Comparison of ENCODE assay signal across 17 mouse cellular contexts in the genomic region with DNA sequence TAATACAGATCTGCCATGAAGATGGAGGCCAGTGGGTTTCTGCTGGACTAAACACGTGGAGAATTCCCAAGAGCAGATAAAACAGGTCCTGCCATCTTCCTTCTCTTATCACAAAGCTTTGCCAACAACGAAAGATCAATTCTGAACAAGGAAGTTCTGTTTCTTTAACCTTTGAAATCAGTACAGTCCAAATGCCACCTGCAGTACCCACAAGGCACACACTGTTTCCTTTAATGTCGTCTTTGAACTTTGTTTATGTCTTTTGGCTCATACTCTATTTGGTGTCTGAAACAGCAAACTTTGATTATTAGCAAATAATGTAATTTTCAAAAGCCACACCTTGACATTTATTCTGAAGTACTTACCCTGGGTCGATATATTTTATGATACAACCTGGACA.
"Had no signal": no experiment of that assay in that cellular context is flagged by ENCODE, and none has a peak within 500 bp of the region (broad histone marks: within the 10 kb centered on the region; RNA-seq: fewer than 3 reads in every experiment).

No protein-coding gene starts in this region.

- H3K4me2 ChIP-seq: liver, embryonic 15.5 days; lung, embryonic 15.5 days; midbrain, embryonic 11.5 days; midbrain, embryonic 13.5 days; midbrain, embryonic 15.5 days; neural tube, embryonic 12.5 days had no signal

- H3K4me3 ChIP-seq: liver, embryonic 15.5 days; lung, embryonic 15.5 days; megakaryocyte, embryonic 14.5 days; midbrain, embryonic 13.5 days; midbrain, embryonic 15.5 days; neural tube, embryonic 12.5 days had no signal

- H3K36me3 ChIP-seq: liver, embryonic 15.5 days; lung, embryonic 15.5 days; midbrain, embryonic 13.5 days; midbrain, embryonic 15.5 days; neural tube, embryonic 12.5 days had no signal

- DNase-seq: liver, postnatal 0 days; lung, adult 2 months; lung, postnatal 14 days; lung, postnatal 36 days; right cerebral cortex, postnatal 14 days; thymus, adult 18-20 months; thymus, postnatal 25 days; thymus, postnatal 4 days had no signal

- H3K27ac ChIP-seq: liver, embryonic 15.5 days; lung, embryonic 15.5 days; macrophage; midbrain, embryonic 13.5 days; midbrain, embryonic 15.5 days; neural tube, embryonic 12.5 days had no signal

- ATAC-seq: liver, postnatal 0 days; lung, postnatal 0 days; midbrain, embryonic 13.5 days; midbrain, embryonic 15.5 days had no signal

- H3K4me1 ChIP-seq: liver, embryonic 15.5 days; lung, embryonic 15.5 days; megakaryocyte, embryonic 14.5 days; midbrain, embryonic 13.5 days; midbrain, embryonic 15.5 days; neural tube, embryonic 12.5 days had no signal

- H3K27me3 ChIP-seq: liver, embryonic 15.5 days; lung, embryonic 15.5 days; megakaryocyte, embryonic 14.5 days; midbrain, embryonic 13.5 days; midbrain, embryonic 15.5 days; neural tube, embryonic 12.5 days had no signal

- H3K9me3 ChIP-seq: liver, embryonic 15.5 days; lung, embryonic 15.5 days; megakaryocyte, embryonic 14.5 days; midbrain, embryonic 13.5 days; midbrain, embryonic 15.5 days; neural tube, embryonic 12.5 days had no signal

- H3K9ac ChIP-seq: liver, embryonic 15.5 days; liver, postnatal 0 days; lung, embryonic 15.5 days; midbrain, embryonic 13.5 days; midbrain, embryonic 15.5 days; neural tube, embryonic 12.5 days had no signal
